Mouse (Mus musculus): ENCODE results near the gene Dpp8.

DNA sequence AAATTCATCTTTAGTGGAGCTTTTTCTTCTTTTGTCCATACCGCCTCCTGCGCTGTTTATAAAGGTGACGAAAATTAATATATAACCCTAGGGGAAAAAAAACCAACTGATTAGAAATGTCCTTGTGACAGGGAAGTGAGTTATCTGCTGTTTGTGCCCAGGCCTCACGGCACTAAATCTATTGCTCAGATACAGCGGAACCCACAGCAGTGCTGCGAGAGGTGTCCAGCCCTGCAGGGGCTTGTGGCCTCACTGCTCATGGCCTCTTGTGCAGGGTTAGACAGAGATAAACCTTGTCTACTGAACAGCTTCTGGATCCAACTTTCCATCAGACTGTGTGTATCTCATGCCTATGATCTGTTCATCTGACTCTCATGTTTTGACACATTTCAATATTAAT, 43.8 kb upstream of the Dpp8 start:
- no peak for TF ChIP-seq CTCF (IDR thresholded peaks at IDR 0.05; ENCODE audit: control insufficient read depth, insufficient read depth, low read length)
- TF ChIP-seq POLR2A (IDR thresholded peaks at IDR 0.05; ENCODE audit: borderline replicate concordance, control insufficient read depth, low read depth, low read length), result no peak

Measured in bone marrow, adult 2 months (tissue).